Mouse (Mus musculus) megakaryocyte, embryonic 14.5 days (primary cell): ENCODE measurements around the gene Fbxw7. TPM values are rescaled to one million over a fixed set of nuclear protein-coding genes. Genes with fewer than 3 reads are reported as not detected.

Experiments
- H3K27me3 ChIP-seq: replicated peaks from 2 replicates; pipeline ENCODE3; 2012; ENCODE audit warnings: inconsistent platforms
- H3K36me3 ChIP-seq: replicated peaks from 2 replicates; pipeline ENCODE3; 2012; ENCODE audit warnings: low read length, inconsistent platforms, mixed read lengths
- H3K4me1 ChIP-seq: 2 replicates; pipeline ENCODE4 v1.6.1; 2012; ENCODE audit warnings: inconsistent platforms
- H3K4me3 ChIP-seq: replicated peaks from 2 replicates; pipeline ENCODE3; 2012; ENCODE audit warnings: moderate library complexity, mild to moderate bottlenecking, inconsistent platforms
- H3K9me3 ChIP-seq: 2 replicates; pipeline ENCODE4 v1.6.1; 2012; ENCODE audit warnings: inconsistent platforms
- FLI1 ChIP-seq: IDR thresholded peaks from 2 replicates; pipeline ENCODE4 v1.6.1; 2012; ENCODE audit warnings: low read length, inconsistent platforms, mixed read lengths
- GATA1 ChIP-seq: IDR thresholded peaks from 3 replicates; pipeline ENCODE4 v1.6.1; 2012; ENCODE audit warnings: mixed read lengths, low read length, inconsistent platforms, borderline replicate concordance
- polyA plus RNA-seq: library from polyadenylated mRNA; stranded (reverse); fragments of >175 nt; gene quantifications from 2 replicates; pipeline ENCODE4 v1.2.3, GENCODE M21; 2012; ENCODE audit warnings: low replicate concordance; ENCODE audit not compliant: insufficient read depth

The Fbxw7 gene
- polyA plus RNA-seq, 1 experiment: 2.7 TPM

DNA sequence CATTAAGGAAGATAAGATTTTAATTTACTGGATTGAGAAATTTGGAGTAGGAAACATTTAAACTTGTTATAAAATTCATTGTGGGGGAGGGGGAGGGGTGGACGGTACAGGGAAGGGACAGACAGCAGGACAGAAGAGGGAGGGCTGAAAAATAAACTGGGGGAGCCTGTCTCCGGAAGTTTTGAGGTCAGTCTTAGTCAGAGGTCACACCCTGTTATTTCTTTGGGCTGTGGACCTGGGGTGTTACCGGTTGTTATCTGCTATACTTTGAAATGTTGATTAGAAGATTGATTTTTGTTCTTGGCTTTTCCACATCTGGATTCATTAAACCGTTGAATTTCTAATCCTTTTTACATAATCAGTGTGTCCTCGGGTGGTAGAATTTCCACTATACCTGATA, 10.9 kb downstream of the Fbxw7 start:
- Histone ChIP-seq H3K4me1 (peaks cover 53% of the 10 kb centered on the region), H3K4me3 (no peak overlapping the region), H3K9me3 (no peaks in the 10 kb centered on the region), H3K27me3 (no peaks in the 10 kb centered on the region), H3K36me3 (peaks cover 19% of the 10 kb centered on the region)
- TF ChIP-seq GATA1: no peak
- TF ChIP-seq FLI1: no peak

DNA sequence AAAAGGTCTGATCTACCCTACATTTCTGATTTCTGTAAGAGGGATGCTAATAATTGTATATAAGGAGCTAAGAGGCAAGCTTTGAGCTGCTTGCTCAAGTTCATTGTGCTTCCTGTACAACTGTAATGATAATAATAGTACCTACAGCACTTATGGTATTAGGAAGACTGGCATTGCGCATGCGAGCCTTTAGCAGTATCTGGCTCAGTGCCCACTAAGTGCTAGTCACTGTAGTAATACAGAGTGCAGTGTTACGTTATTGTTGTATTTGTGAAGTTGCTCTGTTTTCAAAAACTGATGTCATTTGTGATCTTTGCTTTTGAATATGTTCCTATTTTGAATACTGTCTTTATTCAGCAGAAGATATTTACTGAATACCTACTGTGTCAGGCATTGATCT, 11.3 kb downstream of the Fbxw7 start:
- Histone ChIP-seq H3K27me3 (no peaks in the 10 kb centered on the region), H3K9me3 (no peaks in the 10 kb centered on the region), H3K4me3 (no peak overlapping the region), H3K36me3 (peaks cover 18% of the 10 kb centered on the region), H3K4me1 (peaks cover 56% of the 10 kb centered on the region)
- TF ChIP-seq FLI1 (no peak), GATA1 (no peak)

DNA sequence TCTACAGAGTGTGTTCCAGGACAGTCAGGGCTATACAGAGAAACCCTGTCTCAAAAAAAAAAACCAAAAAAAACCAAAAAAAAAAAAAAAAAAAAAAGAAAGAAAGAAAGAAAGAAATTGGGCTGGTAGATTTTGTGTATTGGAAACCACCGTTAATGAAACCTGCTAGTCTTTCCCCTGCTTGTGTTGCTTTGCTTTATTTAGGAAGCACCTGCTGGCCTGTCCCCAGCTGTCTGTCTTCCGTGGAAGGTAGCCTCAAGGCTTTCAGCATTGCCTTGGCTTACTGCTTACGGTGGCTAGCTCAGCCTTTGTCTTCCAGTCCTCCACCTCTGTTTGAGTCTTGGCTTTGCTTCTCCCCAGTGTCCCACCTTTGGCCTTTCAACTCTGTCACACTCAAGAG, 11.9 kb downstream of the Fbxw7 start:
- Histone ChIP-seq H3K4me1 (peaks cover 62% of the 10 kb centered on the region), H3K36me3 (peaks cover 18% of the 10 kb centered on the region)

DNA sequence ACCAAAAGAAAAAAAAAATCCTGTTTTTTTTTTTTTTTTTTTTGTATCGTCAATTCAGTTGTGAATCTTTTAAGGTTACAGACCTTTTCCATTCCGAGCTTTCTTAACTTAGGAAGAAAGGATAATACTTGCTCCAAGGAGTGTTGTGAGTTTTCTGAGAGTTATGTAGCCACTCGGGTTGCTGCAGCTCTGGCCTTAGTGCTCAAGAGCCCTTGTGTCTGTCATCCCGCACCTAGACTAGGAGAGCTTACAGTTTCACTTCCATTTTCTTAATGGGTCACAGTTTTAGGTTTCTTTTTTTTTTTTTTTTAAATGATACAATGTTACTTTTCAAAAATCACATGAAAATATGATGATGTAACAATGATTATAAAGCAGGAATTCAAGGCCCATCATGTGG, 12.5 kb downstream of the Fbxw7 start:
- Histone ChIP-seq H3K9me3 (no peaks in the 10 kb centered on the region), H3K27me3 (no peaks in the 10 kb centered on the region), H3K4me3 (no peak overlapping the region), H3K4me1 (peaks cover 60% of the 10 kb centered on the region), H3K36me3 (peaks cover 18% of the 10 kb centered on the region)
- TF ChIP-seq GATA1: no peak
- no peak for TF ChIP-seq FLI1

More for the DNA sequence above, 11.9 kb downstream of the Fbxw7 start:
- no peak overlapping the region for H3K4me3 ChIP-seq
- no peaks in the 10 kb centered on the region for H3K9me3 ChIP-seq
- H3K27me3 ChIP-seq: no peaks in the 10 kb centered on the region
- no peak for TF ChIP-seq FLI1
- TF ChIP-seq GATA1: no peak

DNA sequence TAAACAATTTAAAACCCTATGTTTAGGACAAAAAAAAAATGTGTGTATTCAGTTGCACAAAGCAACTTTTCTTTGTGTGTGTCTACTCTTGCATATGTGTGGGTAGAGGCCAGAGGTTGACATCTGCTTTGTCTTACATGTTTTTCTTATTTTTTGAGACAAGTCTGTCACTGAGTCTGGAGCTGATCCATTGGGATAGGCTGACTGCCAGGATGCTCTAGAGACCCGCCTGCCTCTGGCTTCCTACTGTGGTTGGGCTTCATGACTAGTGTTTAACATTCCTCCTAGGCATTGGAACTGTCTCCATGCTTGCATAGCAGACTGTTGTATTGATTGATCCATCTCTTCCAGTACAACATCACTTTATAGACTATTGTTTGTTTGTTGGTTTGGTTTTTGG, 14.3 kb downstream of the Fbxw7 start:
- H3K4me1 ChIP-seq: peaks cover 70% of the 10 kb centered on the region
- H3K4me3 ChIP-seq: no peak overlapping the region
- no peaks in the 10 kb centered on the region for H3K9me3 ChIP-seq
- H3K27me3 ChIP-seq: no peaks in the 10 kb centered on the region
- peaks cover 7% of the 10 kb centered on the region for H3K36me3 ChIP-seq
- TF ChIP-seq GATA1: no peak
- TF ChIP-seq FLI1: no peak

DNA sequence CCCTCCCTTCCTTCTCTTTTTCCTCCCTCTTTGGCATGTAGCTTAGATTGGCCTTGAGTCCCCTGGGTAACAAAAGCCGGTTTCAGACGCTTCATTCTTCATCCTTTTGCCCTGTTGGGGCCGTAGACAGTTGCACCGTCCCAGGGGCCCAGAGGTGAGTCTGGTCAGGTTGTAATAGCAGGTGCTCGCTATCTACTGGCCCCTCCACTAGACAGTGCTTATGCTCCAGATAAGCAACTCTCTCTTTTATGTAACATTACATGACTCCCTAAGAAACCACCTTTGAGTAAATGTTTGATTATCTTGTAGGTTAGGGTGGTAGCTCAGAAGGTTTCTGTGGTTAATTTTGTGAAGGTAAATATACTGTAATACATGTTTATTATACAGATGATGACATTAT, 21.0 kb downstream of the Fbxw7 start:
- H3K36me3 ChIP-seq: peaks cover 15% of the 10 kb centered on the region
- H3K9me3 ChIP-seq: no peaks in the 10 kb centered on the region
- TF ChIP-seq GATA1 (no peak), FLI1 (no peak)
- no peaks in the 10 kb centered on the region for H3K27me3 ChIP-seq
- H3K4me3 ChIP-seq: no peak overlapping the region
- peaks cover 70% of the 10 kb centered on the region for H3K4me1 ChIP-seq

DNA sequence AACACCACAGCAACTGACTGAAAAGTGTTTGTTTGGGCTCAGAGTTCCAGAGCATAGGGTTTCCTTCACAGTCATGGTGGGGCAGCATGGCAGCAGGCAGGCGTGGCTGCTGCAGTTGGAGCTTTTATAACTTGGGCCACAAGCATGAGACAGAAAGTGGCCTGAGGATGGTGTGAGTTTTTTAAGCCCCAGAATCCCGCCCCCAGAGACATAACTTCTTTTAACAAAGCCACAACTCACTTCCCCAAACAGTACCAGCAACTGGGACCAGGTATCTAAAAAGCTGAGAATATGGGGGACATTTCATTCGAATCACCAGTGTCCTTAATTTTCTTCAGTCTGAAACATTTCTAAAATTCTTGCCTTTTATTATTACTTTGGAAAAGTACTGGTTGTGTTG, 22.9 kb downstream of the Fbxw7 start:
- no peaks in the 10 kb centered on the region for H3K9me3 ChIP-seq
- peaks cover 64% of the 10 kb centered on the region for H3K4me1 ChIP-seq
- no peak overlapping the region for H3K4me3 ChIP-seq
- no peak for TF ChIP-seq FLI1
- no peak for TF ChIP-seq GATA1
- H3K36me3 ChIP-seq: peaks cover 15% of the 10 kb centered on the region
- no peaks in the 10 kb centered on the region for H3K27me3 ChIP-seq

DNA sequence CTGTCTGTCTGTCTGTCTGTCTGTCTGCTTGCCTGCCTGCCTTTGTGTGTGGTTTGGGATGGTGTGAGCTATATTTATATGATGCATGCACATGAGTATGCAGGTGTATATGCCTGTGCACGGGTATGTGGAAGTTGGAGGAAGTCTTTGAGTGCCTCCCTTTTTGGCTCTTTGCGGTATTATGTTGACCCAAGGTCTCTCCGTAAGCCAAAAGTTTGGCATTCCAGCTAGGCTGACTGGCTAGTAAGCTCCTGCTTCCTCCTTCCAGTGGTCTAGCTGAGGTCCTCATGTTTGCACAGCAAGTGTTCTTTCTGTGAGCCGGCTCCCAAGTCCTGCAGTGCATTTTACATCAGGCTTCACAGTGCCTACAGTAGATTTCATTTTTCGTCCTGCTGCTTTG, 24.4 kb downstream of the Fbxw7 start:
- no peaks in the 10 kb centered on the region for H3K27me3 ChIP-seq
- peaks cover 64% of the 10 kb centered on the region for H3K4me1 ChIP-seq
- H3K9me3 ChIP-seq: no peaks in the 10 kb centered on the region
- TF ChIP-seq FLI1 (no peak), GATA1 (no peak)
- peaks cover 15% of the 10 kb centered on the region for H3K36me3 ChIP-seq
- H3K4me3 ChIP-seq: no peak overlapping the region

DNA sequence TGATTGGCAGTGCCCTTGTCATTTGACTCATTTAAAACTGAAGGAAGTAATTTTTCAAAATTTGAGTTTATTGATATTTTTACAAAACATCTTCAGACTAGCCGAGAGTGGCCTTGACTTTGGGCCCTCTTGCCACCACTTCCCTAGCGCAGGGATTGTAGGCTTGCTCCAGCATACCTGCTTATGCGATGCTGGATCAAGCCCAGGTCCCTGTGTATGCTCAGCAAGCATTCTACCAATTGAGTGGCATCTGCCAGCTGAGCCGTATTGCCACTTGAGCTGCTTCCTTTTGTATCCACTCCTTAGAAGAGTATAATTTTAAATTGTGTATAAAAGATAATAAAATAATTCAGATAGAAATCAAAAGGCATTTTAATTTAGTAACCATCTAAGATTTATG, 26.2 kb downstream of the Fbxw7 start:
- no peak for TF ChIP-seq FLI1
- no peak for TF ChIP-seq GATA1
- Histone ChIP-seq H3K27me3 (no peaks in the 10 kb centered on the region), H3K4me1 (peaks cover 61% of the 10 kb centered on the region), H3K9me3 (no peaks in the 10 kb centered on the region), H3K4me3 (no peak overlapping the region), H3K36me3 (peaks cover 15% of the 10 kb centered on the region)

DNA sequence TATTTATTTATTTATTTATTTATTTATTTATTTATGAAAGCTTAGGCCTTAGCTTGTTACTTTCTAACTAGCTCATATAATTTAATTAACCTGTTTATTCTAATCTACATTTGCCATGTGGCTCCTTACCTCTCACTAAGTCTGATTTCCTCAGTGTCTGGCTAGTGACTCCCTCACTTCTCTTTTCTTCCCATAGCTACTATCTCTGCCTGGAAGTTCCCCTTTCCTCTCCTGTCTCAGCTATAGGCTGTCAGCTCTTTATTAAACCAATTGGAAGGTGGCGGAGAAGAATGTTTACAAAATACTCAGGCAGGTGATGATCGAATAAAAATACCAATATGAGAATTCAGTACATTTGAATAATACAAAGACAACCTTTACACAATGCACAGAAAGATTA, 27.7 kb downstream of the Fbxw7 start:
- Histone ChIP-seq H3K4me3 (no peak overlapping the region), H3K27me3 (no peaks in the 10 kb centered on the region)

DNA sequence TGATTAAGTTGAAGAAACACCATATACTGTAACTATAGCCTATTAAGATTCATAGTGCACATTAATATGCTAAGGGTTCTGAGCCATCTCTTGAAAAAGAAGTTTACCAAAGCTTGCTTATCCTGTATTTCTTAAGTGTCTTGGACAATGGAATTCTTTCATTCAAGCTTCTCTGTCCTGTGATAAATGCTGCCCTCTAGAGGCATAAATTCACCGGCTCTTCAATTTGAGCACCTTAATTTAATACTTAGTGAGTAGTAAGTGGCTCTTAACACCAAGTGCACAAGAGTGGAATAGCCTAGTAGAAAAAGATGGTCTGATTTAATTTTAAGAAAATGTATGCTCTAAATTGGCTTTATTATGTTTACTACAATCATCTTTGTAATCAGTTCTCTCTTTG, 28.5 kb downstream of the Fbxw7 start:
- Histone ChIP-seq H3K9me3 (no peaks in the 10 kb centered on the region), H3K27me3 (no peaks in the 10 kb centered on the region), H3K4me3 (no peak overlapping the region), H3K4me1 (peaks cover 65% of the 10 kb centered on the region), H3K36me3 (peaks cover 4% of the 10 kb centered on the region)
- no peak for TF ChIP-seq FLI1
- no peak for TF ChIP-seq GATA1

More for the DNA sequence above, 27.7 kb downstream of the Fbxw7 start:
- H3K9me3 ChIP-seq: no peaks in the 10 kb centered on the region
- peaks cover 4% of the 10 kb centered on the region for H3K36me3 ChIP-seq
- no peak for TF ChIP-seq FLI1
- no peak for TF ChIP-seq GATA1
- peaks cover 64% of the 10 kb centered on the region for H3K4me1 ChIP-seq
